Mouse (Mus musculus) erythroblast, embryonic 14.5 days (primary cell): ENCODE results near the gene Gja4.

Source experiments
- GATA1 ChIP-seq: IDR thresholded peaks from 2 replicates; pipeline ENCODE4 v1.6.1; 2012; ENCODE audit warnings: low read length, inconsistent platforms, mixed read lengths
- TAL1 ChIP-seq: IDR thresholded peaks from 3 replicates; pipeline ENCODE4 v1.6.1; 2012; ENCODE audit warnings: low read length, inconsistent platforms, mixed read lengths

DNA sequence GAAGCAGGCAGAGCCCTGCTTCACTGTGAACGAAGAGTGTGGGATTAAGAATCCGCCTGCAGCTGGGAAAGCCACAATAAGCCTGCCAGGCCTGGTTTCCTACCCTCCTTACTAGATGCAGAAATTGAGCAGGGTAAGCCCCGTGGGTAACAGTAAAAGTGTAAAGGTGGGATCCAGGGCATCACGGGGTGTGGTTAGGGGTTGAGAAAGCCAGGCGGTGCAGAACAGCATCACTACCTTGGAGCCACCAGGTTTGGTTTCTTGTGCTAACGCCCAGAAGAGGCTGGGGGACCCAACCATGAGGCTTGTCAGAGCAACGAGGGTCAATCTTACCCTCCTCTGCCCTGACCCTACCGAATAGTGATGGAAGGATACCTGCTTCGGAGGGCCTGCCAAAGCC lies 746 bp upstream of the Gja4 start:
- TF ChIP-seq TAL1 (no peak), GATA1 (no peak)
